Mouse (Mus musculus) C2C12 (cell line): ENCODE data around the gene A930018P22Rik. TPM values are rescaled to one million over a fixed set of nuclear protein-coding genes. Genes with fewer than 3 reads are reported as not detected.

Source experiments
- H3K27me3 ChIP-seq: one replicate; pipeline ENCODE4 v1.6.1; 2011; ENCODE audit not compliant: control insufficient read depth, insufficient read depth, insufficient read length
- H3K36me3 ChIP-seq: one replicate; pipeline ENCODE4 v1.6.1; 2011; ENCODE audit not compliant: control insufficient read depth, insufficient read depth
- H3K4me3 ChIP-seq: one replicate; pipeline ENCODE4 v1.5.1; 2011; ENCODE audit warnings: mild to moderate bottlenecking, control low read depth; ENCODE audit not compliant: poor library complexity, insufficient read depth, severe bottlenecking
- H3K79me2 ChIP-seq: one replicate; pipeline ENCODE4 v1.6.1; 2011; ENCODE audit not compliant: control insufficient read depth, insufficient read depth
- H3K79me3 ChIP-seq: one replicate; pipeline ENCODE4 v1.6.1; 2011; ENCODE audit warnings: low read depth, control low read depth
- H3ac ChIP-seq: one replicate; pipeline ENCODE3; 2011; ENCODE audit warnings: low read depth; ENCODE audit not compliant: control insufficient read depth, insufficient read length
- CEBPB ChIP-seq: IDR thresholded peaks from one replicate; pipeline ENCODE4 v1.6.1; 2011; ENCODE audit warnings: low read depth, mild to moderate bottlenecking, control low read depth, moderate library complexity
- CTCF ChIP-seq: IDR thresholded peaks from one replicate; pipeline ENCODE4 v1.5.1; 2011; ENCODE audit not compliant: control insufficient read depth, insufficient read depth, insufficient read length
- FOSL1 ChIP-seq: IDR thresholded peaks from one replicate; pipeline ENCODE4 v1.8.0; 2011; ENCODE audit warnings: mild to moderate bottlenecking, low read length; ENCODE audit not compliant: poor library complexity, insufficient read depth, severe bottlenecking
- MAX ChIP-seq: IDR thresholded peaks from one replicate; pipeline ENCODE4 v1.6.1; 2011; ENCODE audit warnings: mild to moderate bottlenecking, control low read depth
- MYOD1 ChIP-seq: IDR thresholded peaks from one replicate; pipeline ENCODE4 v1.6.1; 2011; ENCODE audit warnings: low read depth; ENCODE audit not compliant: control insufficient read depth, insufficient read length
- MYOG ChIP-seq: IDR thresholded peaks from one replicate; pipeline ENCODE4 v1.6.1; 2011; ENCODE audit not compliant: control insufficient read depth, insufficient read length; ENCODE audit errors: extremely low read depth
- USF1 ChIP-seq: IDR thresholded peaks from one replicate; pipeline ENCODE4 v1.6.1; 2011; ENCODE audit warnings: low read depth, mild to moderate bottlenecking, control low read depth, moderate library complexity
- polyA plus RNA-seq: library from polyadenylated mRNA; unstranded; fragments of >200 nt; fragmentation: generic; extraction: Trizol; gene quantifications from one replicate; pipeline ENCODE4 v1.2.1, GENCODE M21; 2012; ENCODE audit warnings: missing spikeins

The A930018P22Rik gene
- polyA plus RNA-seq, 1 experiment = 0.13 TPM

GRCm38 (mm10) chr2:104150608-104151397, 28.2 kb downstream of the A930018P22Rik start:
- no peaks in the 10 kb centered on the region for H3K79me3 ChIP-seq
- no peak overlapping the region for H3ac ChIP-seq
- H3K79me2 ChIP-seq = no peaks in the 10 kb centered on the region
- H3K4me3 ChIP-seq = no peak overlapping the region
- no peaks in the 10 kb centered on the region for H3K27me3 ChIP-seq
- peak; percentile 32 for TF ChIP-seq CEBPB
- TF ChIP-seq FOSL1 = no peak
- TF ChIP-seq MAX = no peak
- TF ChIP-seq MYOD1 = peak; percentile 99
- H3K36me3 ChIP-seq = no peaks in the 10 kb centered on the region

DNA sequence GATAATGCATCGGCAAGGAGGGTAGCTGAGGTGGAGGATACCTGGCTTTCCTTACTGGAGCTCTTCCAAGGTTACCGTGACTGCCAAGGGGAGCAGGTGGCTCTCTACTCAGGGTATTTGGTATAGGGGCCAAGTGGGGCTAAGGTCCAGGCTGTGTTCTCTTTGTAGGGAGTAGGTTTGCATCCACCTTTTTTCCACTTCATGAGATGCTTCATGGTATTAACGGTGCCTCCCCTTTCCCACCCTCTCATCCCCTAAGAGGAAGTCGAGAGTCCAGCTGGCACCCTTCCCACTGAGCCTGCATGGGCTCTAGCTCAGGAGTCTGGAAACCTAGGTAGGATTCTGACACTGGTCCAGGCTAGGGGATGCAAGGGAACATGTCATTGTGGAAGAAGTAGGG, 30.8 kb downstream of the A930018P22Rik start:
- Histone ChIP-seq H3ac (no peak overlapping the region), H3K36me3 (no peaks in the 10 kb centered on the region), H3K4me3 (no peak overlapping the region), H3K27me3 (no peaks in the 10 kb centered on the region), H3K79me3 (no peaks in the 10 kb centered on the region), H3K79me2 (no peaks in the 10 kb centered on the region)
- TF ChIP-seq CEBPB (no peak), MYOG (no peak), MAX (no peak), FOSL1 (no peak), MYOD1 (no peak), CTCF (no peak), USF1 (no peak)

GRCm38 (mm10) chr2:104153876-104154275, 31.3 kb downstream of the A930018P22Rik start:
- Histone ChIP-seq H3K79me2 (no peaks in the 10 kb centered on the region), H3K4me3 (no peak overlapping the region), H3K27me3 (no peaks in the 10 kb centered on the region), H3K79me3 (no peaks in the 10 kb centered on the region), H3ac (no peak overlapping the region), H3K36me3 (no peaks in the 10 kb centered on the region)
- TF ChIP-seq CTCF (no peak), MAX (no peak), FOSL1 (no peak), MYOD1 (no peak), MYOG (no peak), CEBPB (no peak), USF1 (no peak)

DNA sequence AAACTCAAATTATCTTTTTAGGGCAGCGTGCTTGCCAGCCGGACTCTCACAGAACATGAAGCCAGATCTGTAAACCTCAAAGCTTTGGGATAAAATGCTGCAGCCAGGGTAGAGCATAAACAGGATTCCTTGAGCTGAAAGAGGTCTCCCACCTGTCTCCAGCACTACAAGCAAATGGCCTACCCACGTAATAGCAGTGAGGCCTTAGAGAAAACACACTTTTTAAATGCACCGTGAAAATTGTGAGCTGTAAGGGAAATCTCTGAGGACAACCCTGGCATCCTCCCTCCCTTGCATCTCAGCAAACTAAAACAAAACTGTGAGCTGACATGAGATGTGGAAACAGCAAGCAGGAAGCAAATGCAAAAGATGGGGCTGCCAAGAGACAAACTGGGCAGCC, 35.3 kb downstream of the A930018P22Rik start:
- no peaks in the 10 kb centered on the region for H3K79me3 ChIP-seq
- TF ChIP-seq MYOG = no peak
- TF ChIP-seq MYOD1 = no peak
- no peak for TF ChIP-seq USF1
- no peak for TF ChIP-seq CTCF
- TF ChIP-seq MAX = no peak
- TF ChIP-seq FOSL1 = no peak
- no peak for TF ChIP-seq CEBPB
- no peak overlapping the region for H3K4me3 ChIP-seq
- no peaks in the 10 kb centered on the region for H3K36me3 ChIP-seq
- no peak overlapping the region for H3ac ChIP-seq
- H3K79me2 ChIP-seq = no peaks in the 10 kb centered on the region
- no peaks in the 10 kb centered on the region for H3K27me3 ChIP-seq

DNA sequence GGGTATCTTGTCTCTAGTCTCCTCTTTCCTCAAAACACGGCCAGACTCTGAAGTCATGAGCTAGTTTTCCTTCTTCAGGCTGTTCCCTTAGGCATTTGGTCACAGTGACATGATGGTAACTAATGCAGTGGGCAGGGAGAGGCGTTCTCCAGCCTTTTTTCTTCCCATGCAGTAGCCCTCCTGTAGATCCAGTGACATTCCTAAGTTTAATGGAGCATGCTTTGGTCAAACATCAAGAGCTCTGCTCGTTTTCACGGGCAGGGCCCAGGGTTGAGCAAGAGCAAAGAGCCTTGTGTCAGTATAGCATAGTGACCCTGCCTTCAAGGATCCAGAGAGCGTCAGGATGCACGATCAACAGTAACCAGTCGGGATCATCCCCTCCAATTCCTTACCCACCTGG, 40.8 kb downstream of the A930018P22Rik start:
- Histone ChIP-seq H3K79me3 (no peaks in the 10 kb centered on the region), H3K4me3 (no peak overlapping the region), H3K27me3 (no peaks in the 10 kb centered on the region), H3K36me3 (no peaks in the 10 kb centered on the region), H3ac (no peak overlapping the region), H3K79me2 (no peaks in the 10 kb centered on the region)
- TF ChIP-seq MYOD1 (no peak), CEBPB (no peak), MYOG (no peak)

DNA sequence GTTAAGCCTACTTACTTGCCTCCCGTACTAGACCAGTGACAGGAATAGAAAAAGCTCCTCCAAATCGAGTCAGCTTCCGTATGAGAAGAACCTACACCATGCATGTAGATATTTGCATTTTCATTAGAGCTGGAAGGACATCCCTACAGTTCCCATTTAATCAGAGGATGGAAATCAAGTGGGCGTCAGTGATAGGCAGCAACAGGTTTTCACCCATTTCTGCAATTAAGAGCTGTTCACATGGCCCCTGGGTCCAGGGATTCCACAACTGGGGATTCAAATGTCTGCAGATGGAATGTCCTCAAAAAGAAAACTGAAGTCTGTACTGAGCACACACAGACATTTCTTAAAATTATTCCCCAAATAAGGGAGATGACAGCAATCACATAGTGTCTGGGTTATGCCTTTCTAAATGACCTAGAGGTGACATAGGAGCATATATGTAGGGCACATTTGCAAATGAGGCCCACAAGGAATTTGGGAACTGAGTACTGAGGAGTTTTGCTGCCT, 41.5 kb downstream of the A930018P22Rik start:
- Histone ChIP-seq H3K79me3 (no peaks in the 10 kb centered on the region), H3K27me3 (no peaks in the 10 kb centered on the region), H3K4me3 (no peak overlapping the region), H3K79me2 (no peaks in the 10 kb centered on the region), H3ac (no peak overlapping the region), H3K36me3 (no peaks in the 10 kb centered on the region)
- TF ChIP-seq MYOG (no peak), FOSL1 (no peak), MYOD1 (no peak), MAX (no peak), CTCF (no peak), CEBPB (no peak), USF1 (no peak)
